Mouse (Mus musculus): Measurements from ENCODE around the gene Tedc1. TPM values are rescaled to one million over a fixed set of nuclear protein-coding genes. Genes with fewer than 3 reads are reported as not detected.
"Not testable (repeated sequence)": the region's sequence is repeated elsewhere in the genome, so short reads cannot be mapped to it uniquely, and the experiment has no call there.

Gene Tedc1
- total RNA-seq, 4 experiments from 2014 or later: 1.0 to 2.1 (median 1.6) TPM

DNA sequence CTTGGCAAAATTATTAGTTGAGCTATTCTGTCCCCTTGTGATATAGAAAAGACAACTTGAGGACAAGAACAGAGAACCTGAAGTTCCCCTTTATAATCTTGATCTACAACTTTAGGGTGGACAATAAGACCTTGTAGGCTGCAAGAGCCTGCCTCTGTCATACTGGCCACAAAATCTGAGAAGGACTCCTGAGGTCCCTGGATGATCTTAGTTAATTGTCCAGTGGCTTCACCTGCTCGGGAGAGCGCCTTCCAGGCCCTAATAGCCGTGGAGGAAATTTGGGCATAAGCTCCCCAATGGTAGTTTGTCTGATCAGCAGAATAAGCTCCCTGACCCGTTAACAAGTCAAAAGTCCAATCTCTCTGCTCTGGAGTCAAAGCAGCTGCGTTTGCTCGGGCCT lies 42.9 kb downstream of the Tedc1 start:
- not testable (repeated sequence) for DNase-seq (ENCODE audit: low spot score in 2 of 2)

DNA sequence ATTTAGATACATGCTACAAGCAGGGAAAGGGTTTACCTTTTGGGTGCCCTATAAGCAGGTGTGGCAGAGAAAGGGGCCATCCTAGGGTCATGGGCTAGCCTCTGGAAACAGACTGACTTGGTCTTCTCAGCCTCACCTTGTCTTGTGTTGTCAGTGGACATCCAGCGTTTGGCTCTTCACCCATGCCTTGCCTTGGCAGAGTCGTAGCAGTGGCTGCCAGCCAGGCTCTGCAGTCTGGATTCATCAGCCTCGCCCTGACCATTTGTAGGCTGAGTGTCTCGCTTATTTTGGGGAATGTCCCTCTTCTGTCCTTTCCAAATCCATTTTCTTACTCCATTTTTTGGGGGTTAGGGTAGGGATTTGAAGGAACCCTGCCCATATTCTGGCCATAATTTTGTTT lies 45.1 kb downstream of the Tedc1 start:
- no peak for DNase-seq (ENCODE audit: low spot score in 2 of 2)

DNA sequence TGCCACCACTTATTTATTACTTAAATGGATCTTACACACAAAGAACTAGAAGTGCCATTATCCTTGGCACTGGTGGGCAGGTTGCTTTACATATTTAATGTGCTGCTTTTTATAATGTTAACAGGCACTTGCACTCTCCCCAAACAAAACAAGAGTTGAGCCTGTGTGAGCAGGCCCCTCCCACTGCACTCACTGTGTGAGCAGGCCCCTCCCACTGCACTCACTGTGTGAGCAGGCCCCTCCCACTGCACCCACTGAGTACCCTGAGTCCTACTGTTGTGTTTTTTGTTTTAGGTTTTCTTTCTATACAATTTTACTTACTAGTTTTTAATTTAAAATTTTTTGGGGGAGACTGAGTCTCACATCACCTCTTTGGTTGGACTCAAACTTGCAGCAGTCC lies 45.8 kb downstream of the Tedc1 start:
- DNase-seq (ENCODE audit: low spot score in 2 of 2): no peak

DNA sequence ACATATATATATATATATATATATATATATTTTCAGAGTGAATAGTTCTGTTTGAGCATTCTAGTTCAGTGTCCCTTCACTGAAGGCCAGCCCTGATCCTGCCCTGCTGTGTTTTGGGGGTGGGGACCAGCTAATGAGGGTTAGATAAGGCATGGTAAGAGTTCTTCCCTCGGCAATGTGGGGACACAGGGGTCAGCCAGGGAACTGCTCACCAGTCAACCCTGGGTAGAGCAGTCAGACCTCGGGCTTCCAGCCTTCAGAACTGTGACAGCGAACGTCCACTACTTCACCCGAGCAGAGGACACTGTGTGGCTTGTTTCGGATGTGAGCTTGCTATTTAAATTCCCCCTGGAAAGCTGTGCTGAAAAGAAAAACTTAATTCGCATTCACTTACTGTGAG lies 47.3 kb downstream of the Tedc1 start:
- no peak for DNase-seq (ENCODE audit: low spot score in 2 of 2)

DNA sequence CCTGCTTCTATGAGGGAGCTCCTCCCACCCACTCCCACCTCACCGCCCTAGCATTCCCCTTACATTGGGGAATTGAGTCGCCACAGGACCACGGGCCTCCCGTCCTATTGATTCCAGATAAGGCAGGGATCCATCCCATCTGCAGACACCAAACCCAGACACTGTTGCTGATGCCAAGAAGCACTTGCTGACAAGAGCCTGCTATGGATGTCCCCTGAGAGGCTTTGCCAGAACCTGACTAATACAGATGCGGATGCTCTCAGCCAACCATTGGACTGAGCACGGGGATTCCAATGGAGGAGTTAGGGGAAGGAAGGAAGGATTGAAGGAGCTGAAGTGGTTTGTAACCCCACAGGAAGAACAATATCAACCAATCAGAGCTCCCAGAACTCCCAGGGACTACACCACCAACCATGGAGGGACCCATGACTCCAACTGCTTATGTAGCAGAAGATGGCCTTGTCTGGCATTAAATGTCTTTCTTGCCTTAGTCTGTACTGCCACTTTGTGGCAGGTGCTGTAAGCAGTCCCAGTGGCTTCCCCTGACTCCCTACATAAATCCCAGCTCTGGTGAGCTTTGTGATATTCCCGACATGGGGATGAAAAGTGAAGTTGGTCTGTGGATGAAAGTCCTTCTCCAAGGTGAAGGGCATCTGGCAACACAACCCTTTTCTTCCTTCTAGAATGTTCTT lies 49.2 kb downstream of the Tedc1 start:
- DNase-seq (ENCODE audit: low spot score in 2 of 2): no peak

DNA sequence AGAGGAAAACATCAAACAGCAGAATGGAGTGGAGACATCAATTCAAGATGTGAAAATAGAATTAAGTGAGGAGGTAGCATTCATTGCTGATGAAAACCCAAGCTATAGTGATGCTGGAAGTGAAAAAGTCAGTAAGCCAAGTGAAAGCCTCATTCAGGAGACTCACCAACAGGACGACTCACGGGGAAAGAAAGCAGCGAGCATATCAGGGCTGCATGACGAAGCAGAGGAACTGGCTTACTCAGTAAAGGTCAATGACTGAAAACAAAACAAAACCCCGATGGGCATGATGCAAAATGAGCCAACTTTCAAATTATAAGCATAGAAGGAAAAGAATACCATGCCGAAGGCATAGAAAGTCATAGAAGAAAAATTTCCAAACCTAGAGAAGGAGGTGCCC lies 51.5 kb downstream of the Tedc1 start:
- DNase-seq (ENCODE audit: low spot score in 2 of 2): no peak

DNA sequence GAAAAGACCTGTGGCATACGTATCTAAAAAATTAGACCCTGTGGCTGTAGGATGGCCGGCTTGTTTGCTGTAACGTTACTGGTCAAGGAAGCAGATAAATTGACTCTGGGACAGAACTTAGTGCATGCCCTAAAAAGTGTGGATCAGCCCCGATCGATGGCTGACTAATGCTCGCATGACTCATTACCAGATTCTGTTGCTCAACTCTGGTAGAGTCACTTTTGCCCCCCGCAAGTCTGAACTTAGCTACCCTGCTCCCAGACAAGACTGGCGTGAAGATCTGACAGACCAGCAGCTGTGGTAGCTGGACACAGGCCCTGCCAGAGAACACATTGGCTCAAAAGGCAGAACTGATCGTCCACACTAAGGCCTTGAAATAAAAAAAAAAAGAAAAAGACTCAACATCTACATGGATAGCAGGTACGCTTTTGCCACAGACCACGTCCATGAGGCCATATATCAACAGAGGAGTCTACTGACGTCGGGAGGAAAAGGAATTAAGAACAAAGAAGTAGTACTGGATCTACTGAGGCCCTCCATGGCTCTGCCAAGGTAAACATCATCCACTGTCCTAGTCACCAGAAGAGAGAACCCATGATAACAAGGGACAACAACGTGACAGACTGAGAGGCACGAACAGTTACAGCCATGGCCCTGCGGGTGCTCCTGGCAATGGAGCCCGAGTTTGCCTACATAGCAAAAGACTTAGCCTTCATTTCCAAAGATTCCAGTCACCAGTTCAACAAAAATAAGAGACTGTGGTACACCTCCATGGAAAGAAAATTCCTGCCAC lies 54.6 kb downstream of the Tedc1 start:
- DNase-seq (ENCODE audit: low spot score in 2 of 2): no peak

DNA sequence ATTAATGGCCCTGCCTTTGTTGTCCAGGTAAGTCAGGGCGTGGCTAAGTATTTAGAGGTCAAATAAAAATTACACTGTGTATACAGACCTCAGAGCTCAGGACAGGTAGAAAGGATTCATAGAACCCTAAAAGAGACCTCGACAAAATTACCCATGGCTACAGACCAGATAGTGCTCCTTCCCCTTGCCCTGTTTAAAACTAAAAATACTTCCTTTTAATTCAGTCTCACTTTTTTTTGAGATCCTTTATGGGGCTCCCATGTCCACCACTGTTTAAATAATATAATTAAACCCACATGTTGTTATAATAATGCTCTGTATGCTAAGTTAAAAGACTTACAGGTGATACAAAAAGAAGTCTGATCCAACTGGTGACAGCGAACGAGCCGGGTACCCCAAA lies 55.6 kb downstream of the Tedc1 start:
- no peak for DNase-seq (ENCODE audit: low spot score in 2 of 2)

DNA sequence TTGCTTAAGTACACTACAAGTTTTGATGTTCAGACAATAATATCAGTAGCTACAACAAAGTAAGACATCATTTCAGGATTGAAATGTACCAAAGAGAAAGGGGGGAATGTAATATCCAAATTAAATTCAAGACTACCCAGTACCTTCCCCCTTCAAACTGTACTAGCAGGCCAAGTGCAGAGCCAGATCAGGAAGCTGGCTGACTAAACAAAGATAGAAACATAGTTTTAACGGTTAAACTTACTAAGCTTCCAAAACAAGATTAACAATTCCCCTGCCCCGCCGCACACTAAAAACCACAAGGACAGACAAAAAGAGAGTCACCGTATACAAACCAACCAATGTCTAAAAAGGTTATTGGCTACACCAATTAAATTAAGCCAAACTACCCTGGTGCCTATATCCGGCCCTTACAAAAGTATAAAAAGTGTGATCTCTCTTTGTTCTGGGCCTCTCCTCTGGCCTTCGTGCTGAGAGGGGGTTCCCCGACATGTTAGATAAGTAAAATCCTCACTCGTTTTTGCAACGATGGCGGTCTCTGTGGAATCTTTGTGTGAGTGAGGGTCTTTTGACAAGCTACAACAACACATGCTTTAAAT lies 56.2 kb downstream of the Tedc1 start:
- DNase-seq (ENCODE audit: low spot score in 2 of 2): no peak

DNA sequence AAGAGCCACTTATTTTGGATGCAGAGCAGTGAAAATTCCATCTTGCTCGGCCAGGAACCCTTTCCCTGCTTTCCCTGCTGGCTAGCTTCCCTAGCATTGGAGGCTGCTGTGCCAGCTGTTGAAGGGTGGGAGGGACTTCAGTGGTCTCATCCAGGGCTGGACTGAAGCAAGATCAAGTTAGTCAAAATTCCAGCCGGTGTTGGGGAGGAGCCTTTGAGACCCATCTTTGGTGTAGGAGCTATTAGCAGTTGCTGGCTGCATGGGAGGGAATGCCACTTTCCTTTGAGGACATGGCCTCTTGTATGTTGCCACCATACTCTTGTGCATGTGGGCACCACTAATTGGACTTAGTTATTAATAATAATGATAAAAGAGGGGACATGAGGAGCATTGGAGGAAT lies 57.0 kb downstream of the Tedc1 start:
- DNase-seq (ENCODE audit: low spot score in 2 of 2): no peak

DNA sequence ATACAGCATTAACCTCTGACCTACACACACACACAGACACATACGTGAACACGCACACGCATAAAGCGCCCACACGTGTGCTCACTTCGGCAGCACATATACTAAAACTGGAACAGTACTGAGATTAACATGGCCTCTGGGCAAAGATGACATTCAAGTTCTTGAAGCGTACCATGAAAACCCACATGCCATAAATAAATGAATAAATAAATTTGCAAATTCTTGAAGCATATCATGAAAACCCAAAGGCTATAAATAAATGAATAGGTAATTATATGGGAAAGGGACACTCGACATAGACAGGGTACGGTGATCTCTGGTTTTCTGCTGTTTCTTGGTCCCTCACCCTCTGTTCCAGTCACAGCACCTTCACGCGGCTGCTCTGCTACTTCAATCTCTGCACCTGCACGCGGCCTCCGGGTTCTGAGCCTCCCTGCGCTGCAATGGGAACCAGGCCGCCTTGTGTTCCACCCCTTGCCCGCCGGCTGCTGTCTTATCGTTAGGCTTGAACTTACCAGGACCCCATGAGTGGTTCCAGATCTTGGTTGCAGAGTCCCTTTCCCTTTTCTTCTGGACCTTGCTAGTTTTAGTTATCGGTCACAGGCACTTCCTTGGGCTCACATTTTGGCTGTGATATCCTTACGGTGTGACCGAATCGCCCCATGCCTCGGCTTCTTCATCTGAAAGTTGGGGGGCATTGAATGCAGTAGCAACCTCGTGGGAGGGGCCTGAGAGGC lies 58.0 kb downstream of the Tedc1 start:
- no peak for DNase-seq (ENCODE audit: low spot score in 2 of 2)

DNA sequence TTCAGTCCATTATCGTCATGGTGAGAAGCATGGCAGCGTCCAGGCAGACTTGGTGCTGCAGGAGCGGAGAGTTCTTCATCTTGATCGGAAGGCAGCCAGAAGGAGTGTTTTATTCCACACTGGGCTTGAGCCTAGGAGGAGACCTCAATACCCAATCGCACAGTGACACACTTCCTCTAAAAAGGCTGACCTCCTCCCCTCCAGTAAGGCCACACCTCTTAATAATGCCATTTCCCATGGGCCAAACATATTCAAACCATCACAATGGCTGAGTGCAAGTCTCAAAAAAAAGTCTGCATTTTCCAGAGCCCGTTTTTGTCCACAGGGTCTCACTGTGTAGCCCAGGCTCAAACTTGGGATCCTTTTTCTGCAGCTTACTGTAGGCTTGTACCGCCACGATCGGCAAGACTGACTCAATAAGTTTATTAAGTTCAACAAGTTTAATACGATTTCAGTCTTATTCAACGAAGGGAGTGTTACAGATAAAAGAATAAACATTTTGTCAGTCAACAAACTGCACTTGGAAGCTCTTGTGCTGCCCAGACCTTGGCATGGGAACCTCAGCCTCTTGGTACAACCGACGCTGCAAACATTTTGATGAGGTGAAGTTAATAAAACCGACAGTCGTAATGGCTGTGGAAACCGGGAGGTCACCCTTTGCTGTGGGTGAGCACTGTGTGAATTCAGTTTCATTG lies 58.9 kb downstream of the Tedc1 start:
- no peak for DNase-seq (ENCODE audit: low spot score in 2 of 2)

Other genes with a start within 250 kb of the Tedc1 start
- gene Jag2, start 226.6 kb upstream of the Tedc1 start, total RNA-seq (2022): 10 to 100 TPM; 48.1 to 69.9 (median 58.9) TPM
- gene Nudt14, start 214.3 kb upstream of the Tedc1 start, total RNA-seq (2022): 10 to 100 TPM in 3 of 4 experiments, 1 to 10 TPM in 1; 9.8 to 17.1 (median 11.8) TPM
- gene Btbd6, start 179.9 kb upstream of the Tedc1 start, total RNA-seq (2022): 10 to 100 TPM; 64.2 to 73.5 (median 68.7) TPM
- 10 to 100 TPM; 46.0 to 56.9 (median 48.2) TPM for gene Brf1, start 155.7 kb upstream of the Tedc1 start, total RNA-seq (2022)
- gene Pacs2, start 141.9 kb upstream of the Tedc1 start, total RNA-seq (2022): 100 to 1,000 TPM in 2 of 4 experiments, 10 to 100 TPM in 2; 90.4 to 105 (median 97.5) TPM
- 1 to 10 TPM in 2 of 4 experiments, under 1 TPM in 2; 0.30 to 1.5 (median 0.96) TPM for gene Tex22, start 81.9 kb upstream of the Tedc1 start, total RNA-seq (2022)
- gene Mta1, start 58.1 kb upstream of the Tedc1 start, total RNA-seq (2022): 10 to 100 TPM; 70.5 to 74.5 (median 71.6) TPM
- 100 to 1,000 TPM; 142 to 161 (median 148) TPM for gene Crip2, start 16.2 kb upstream of the Tedc1 start, total RNA-seq (2022)
- 10 to 100 TPM; 12.4 to 18.7 (median 16.3) TPM for gene Crip1, start 10.1 kb upstream of the Tedc1 start, total RNA-seq (2022)
- 10 to 100 TPM; 21.4 to 23.8 (median 23.1) TPM for gene Tmem121, start 29.5 kb downstream of the Tedc1 start, total RNA-seq (2022)